Mouse (Mus musculus) c-Kit-positive CD71-positive TER-119-negative erythroid progenitor cells, embryonic 14.5 days (primary cell): ENCODE results near the gene Sirpa.

ENCODE experiments used
- DNase-seq: peaks from one replicate; pipeline ENCODE4 v3.0.0-alpha.2; 2013; ENCODE audit warnings: low read depth

Sirpa gene

GRCm38 (mm10) chr2:129605816-129606215, 13.2 kb downstream of the Sirpa start:
- no peak for DNase-seq

GRCm38 (mm10) chr2:129606269-129606668, 13.6 kb downstream of the Sirpa start:
- no peak for DNase-seq

- no peak for DNase-seq
These were observed 14.3 kb downstream of the Sirpa start for GRCm38 (mm10) chr2:129606899-129607298.

GRCm38 (mm10) chr2:129613971-129614370, 21.3 kb downstream of the Sirpa start:
- no peak for DNase-seq

- no peak for DNase-seq
These were observed 22.0 kb downstream of the Sirpa start for GRCm38 (mm10) chr2:129614482-129615185.

- DNase-seq: no peak
These were observed 27.5 kb downstream of the Sirpa start for GRCm38 (mm10) chr2:129620148-129620547.

GRCm38 (mm10) chr2:129620881-129621280, 28.2 kb downstream of the Sirpa start:
- no peak for DNase-seq

- DNase-seq: no peak
These were observed 29.2 kb downstream of the Sirpa start for GRCm38 (mm10) chr2:129621654-129622490.

- no peak for DNase-seq
These were observed 30.3 kb downstream of the Sirpa start for GRCm38 (mm10) chr2:129622918-129623317.

- DNase-seq: no peak
These were observed 31.1 kb downstream of the Sirpa start for GRCm38 (mm10) chr2:129623771-129624170.

- DNase-seq: no peak
These were observed 31.7 kb downstream of the Sirpa start for GRCm38 (mm10) chr2:129624246-129624918.

- DNase-seq: no peak
These were observed 32.3 kb downstream of the Sirpa start for GRCm38 (mm10) chr2:129624956-129625355.

GRCm38 (mm10) chr2:129625845-129626244, 33.2 kb downstream of the Sirpa start:
- DNase-seq: no peak

- DNase-seq: no peak
These were observed 34.0 kb downstream of the Sirpa start for GRCm38 (mm10) chr2:129626621-129627061.

GRCm38 (mm10) chr2:129627133-129627532, 34.5 kb downstream of the Sirpa start:
- no peak for DNase-seq

GRCm38 (mm10) chr2:129627811-129628210, 35.2 kb downstream of the Sirpa start:
- no peak for DNase-seq

- DNase-seq: no peak
These were observed 36.0 kb downstream of the Sirpa start for GRCm38 (mm10) chr2:129628456-129629185.

- no peak for DNase-seq
These were observed 37.3 kb downstream of the Sirpa start for GRCm38 (mm10) chr2:129629786-129630531.

GRCm38 (mm10) chr2:129630532-129630886, 37.9 kb downstream of the Sirpa start:
- DNase-seq: no peak

GRCm38 (mm10) chr2:129630978-129631660, 38.5 kb downstream of the Sirpa start:
- DNase-seq: no peak

- no peak for DNase-seq
These were observed 39.7 kb downstream of the Sirpa start for GRCm38 (mm10) chr2:129632324-129632723.
